Mouse (Mus musculus): ENCODE measurements around the gene Sorbs1.

Gene Sorbs1

DNA sequence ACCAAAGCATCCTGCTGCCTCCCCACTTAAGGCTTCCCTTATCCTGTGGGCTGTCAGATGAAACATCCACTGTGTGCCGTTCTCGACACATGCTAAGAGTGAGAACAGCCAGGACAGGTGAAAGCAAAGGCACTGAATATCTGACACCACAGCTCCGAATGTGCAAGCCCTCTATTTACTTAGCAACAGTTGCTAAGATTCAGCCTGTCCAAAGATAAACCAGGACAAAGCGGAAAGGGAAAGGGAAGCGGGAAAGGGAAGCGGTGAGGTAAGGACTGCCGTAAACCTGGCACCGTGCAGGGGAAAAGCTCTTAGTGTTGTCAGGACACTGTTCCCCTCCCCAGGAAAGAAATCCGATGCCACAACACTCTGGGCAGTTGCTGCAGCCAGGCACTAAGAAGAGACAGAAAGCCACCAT lies 75.9 kb downstream of the Sorbs1 start:
- no peak for DNase-seq (ENCODE audit: low spot score in 2 of 2)

DNA sequence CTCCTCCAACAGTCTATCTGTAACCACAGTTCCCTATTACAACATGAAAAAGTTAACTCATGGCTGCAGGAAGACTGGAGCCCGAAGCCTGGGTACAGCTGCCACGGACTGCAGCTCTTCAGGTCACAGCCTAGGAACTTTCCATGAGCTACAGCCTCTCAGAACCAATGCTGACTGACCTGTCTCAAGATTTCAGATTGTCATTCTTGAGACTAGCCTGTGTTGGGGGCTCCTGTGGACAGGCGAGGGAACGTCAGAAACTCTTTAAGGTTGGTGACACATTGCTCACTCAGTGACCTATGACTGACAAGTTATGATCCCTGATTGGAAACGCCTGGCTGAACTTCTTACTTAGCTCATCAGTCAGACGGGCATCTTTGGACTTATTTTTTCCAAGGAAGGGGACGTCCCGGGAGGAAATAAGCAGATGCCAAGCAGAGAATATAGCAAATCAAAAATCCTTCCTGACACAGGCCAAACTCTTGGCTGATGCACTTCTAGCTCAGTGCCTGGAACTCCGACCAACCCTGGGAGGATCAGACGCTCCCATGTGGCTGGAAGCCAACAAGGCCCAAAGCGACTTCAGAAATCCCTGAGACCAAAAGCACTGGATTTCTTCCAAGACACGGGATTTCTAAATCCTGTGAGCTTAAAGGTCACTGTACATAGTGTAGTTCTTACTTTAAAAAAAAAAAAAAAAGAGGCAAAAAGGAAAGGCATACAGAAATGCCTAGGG lies 76.9 kb downstream of the Sorbs1 start:
- no peak for DNase-seq (ENCODE audit: low spot score in 2 of 2)

DNA sequence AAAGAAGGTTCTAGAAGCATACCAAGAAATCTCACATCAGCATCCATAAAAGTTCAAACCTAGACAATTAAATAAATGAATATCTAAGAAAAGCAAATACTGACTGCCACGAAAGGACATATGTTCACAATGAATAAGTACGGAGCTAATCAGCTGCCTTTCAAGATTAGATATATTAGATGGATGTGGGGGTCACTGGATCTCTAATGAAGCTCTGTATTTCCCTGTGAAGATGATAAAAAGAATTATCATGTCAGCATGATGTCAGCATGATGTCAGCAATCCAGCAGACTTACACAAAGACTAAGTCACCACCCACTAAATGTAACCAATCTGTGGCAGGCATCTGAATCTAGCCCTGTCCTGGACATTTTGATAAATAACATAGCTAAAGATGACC lies 77.8 kb downstream of the Sorbs1 start:
- no peak for DNase-seq (ENCODE audit: low spot score in 2 of 2)

DNA sequence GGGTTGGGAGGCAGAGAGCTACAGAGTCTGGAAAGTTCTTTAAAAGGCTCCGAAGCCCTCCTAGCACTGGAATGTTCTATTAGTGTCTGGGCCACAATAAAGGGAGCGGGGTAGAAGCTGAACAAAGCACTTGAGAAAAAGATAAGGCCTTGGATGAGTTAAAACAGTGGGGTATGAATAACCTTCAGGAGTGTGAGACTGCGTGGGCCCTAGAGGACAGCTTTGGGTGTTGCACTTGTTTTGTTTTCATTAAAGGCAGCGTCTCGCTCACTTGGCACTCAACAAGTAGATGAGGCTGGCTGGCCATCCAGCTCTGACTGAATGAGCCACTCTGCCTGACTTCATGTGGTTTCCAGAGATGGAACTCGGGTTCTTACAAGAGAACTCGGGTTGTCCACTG lies 78.5 kb downstream of the Sorbs1 start:
- no peak for DNase-seq (ENCODE audit: low spot score in 2 of 2)

DNA sequence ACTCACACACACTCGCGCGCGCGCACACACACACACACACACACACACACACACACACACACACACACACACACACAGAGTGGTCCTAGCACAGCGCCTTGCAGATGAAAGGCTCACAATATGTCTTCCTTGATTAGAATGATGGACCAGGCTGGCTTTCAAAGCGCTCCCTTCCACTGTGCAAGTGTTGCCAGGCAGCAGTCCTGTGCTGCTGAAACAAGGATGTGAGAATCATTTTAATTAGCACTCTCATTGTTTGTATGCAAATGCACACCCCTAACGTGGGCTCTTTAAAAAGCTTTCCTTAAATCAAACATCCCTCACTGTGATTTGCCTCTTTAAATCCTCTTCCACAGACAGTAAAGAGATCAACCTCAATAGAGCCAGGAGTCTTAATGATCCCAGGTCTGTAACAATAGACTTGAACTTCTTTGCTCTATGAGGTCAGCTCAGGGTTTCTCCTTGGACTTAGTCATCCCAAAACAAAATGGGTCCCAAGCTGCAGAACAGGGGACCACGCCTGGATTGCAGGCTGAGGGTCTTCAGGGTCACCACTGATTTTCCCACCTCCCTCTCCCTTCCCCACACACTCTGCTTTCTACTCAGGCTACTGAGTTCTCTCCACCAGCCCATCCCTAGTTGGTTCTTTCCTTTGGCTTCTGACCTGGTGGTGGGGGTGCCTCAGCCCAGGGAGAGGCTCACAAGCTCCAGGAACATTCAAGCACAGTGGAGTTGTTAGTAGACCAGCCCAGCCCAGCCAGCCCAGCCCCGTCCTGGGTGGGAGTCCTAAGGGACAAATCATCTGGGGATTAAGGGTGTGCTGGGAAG lies 79.3 kb downstream of the Sorbs1 start:
- DNase-seq (ENCODE audit: low spot score in 2 of 2): no peak

DNA sequence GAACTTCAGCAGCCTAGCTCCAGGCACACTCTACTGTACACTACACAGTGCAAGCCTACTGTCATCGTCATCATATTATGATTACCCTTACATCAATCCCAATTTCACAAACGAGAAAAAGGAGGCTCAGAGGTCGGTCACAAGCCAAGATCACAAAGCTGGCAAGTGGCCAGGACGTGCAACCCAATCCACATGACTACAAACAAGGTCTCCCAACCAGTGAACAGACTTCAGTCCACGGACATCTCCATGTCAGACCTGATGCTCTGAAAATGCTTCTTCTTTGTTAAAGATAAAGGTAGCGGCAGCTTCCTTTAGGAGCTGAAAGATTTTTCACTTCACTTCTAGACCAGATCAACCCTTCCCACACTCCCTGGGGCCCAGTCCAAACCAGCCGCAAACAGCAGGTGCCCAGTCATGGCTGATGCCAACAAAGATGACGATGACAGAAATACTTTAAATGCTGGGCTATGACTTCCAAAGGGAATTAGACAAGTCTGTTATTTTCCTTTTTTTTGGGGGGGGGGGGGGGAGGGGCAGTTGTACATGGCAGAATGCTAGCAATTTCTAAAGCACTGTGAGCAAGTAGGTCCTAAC lies 80.2 kb downstream of the Sorbs1 start:
- no peak for DNase-seq (ENCODE audit: low spot score in 2 of 2)

DNA sequence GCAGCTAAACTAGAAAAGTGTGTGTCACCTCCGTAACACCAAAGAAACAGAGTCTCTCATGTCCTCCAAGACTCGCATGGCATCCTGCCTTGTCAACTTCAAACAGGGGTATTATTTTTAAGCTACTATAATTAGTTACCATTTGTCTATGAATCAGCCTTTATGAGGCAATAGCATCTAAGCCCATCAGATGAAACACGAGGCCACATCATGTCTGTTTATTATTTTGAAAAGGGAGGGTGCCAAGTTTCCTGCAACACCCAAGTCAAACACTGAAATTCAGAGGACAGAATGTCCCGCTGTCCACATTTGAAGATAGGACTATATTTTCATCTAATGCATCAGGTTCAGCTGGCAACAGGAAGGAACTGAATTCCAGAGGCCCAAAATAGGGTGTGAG lies 81.6 kb downstream of the Sorbs1 start:
- DNase-seq (ENCODE audit: low spot score in 2 of 2): no peak

DNA sequence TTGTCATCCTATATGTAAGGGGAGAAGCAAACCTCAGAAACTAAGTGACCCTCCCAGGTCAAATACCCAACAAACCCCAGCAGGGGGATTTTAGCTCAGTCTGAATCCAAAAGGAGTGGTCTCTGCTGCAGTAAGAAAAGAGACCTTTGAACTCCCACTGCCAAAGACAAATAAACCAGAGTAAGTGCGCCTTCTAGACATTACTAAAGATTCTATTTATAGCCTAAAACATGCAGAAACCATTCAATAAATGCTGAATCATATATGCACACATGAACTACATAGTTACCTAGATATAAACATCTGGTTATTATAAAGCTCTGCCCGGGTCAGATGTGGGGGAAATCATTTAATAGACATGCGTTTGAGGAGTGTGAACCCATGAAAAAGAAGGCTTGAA lies 84.0 kb downstream of the Sorbs1 start:
- DNase-seq (ENCODE audit: low spot score in 2 of 2): no peak

DNA sequence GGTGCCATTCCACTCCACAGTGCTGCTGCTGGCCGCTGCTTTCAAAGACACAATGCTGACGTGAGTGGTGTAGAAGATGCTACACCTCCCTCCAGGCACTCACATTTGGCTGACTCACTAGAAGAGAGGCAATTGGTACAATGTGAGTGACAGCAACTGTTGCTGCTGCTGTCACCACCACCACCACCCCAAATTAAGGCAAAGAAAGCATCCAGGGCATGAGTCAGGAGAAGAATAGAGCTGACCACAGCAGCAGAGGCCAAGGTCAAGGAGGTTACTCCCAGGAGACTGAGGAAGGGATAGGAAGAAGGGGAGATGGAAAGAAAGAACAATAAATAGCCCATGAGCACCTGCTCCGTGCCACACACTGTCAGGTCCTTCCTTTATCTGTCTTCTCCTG lies 84.4 kb downstream of the Sorbs1 start:
- DNase-seq (ENCODE audit: low spot score in 2 of 2): no peak

DNA sequence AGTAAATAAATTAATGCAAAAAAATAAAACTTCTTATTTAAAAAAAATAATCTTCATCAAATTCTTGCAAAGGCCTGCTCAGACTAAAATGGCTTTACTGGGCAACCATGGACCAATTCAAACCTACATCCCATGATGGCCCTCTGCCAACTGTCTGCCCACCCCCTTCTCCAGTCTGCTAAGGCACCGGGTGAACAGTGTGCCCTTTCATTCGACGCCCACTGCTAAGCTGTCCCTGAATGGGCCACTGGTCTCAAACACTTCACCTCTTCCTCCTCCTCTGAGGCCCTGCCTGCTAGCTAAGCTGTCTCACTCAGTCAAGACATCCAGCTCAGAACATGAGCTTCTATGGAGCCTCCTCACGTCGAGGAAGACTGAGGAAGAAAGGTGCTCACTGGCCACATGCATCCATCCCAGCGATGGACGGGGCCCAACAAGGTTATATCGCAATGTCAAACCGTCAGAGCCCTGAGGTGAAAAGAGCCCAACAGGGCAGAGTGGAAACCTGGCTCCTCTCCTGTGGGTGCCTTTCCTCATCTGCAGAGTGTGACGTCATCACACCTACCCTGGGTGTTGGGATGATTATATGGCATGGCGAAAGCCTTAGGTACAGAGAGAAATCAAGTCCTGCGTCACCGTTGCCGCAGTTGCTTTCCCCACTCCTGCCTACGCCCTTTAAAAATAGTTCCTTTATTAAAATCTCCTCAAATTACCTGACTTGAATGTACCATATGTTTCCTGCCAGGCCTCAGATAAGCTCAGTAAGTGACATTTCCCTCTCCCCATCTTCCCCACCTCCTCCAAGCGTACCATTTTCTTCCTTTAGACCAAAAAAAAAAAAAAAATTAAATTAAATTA lies 87.2 kb downstream of the Sorbs1 start:
- DNase-seq (ENCODE audit: low spot score in 2 of 2): no peak

DNA sequence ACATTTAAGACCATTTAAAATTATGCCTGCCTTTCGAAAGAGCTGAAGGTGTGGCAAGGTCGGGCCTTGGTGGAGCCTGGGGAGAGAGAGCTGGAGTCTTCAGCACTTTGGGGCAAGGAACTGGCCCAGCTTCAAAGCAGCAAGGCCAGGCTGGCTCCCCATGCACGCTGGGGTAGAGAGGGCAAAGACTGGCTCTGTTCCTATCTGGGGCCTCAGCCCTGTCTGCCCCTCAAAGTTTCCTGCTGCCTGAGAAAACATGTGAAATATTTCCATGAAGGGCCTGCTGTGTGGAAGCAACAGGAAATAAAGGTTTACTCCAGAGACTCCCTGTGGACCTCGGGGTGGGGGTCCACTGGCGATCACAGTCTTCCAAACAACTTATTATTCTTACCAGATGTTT lies 88.3 kb downstream of the Sorbs1 start:
- DNase-seq (ENCODE audit: low spot score in 2 of 2): no peak

DNA sequence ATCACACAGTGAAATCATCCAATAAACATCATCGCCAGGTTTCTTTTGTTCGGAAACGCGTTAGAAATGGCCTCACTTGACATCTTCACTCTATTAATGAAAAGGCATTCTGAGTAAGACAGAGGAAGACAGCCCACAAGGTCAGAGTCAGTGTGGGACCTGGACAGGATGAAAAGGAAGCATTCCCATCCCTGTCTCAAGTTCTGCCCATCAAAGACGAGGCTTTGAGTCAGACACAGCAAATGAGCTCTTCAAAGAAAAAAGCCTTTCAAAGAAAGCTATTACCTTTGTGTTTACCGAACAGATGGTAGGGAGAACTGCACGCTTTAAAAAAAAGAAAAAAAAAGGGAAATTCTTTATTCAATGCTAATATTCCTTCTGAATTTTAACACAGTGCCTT lies 92.5 kb downstream of the Sorbs1 start:
- DNase-seq (ENCODE audit: low spot score in 2 of 2): no peak

DNA sequence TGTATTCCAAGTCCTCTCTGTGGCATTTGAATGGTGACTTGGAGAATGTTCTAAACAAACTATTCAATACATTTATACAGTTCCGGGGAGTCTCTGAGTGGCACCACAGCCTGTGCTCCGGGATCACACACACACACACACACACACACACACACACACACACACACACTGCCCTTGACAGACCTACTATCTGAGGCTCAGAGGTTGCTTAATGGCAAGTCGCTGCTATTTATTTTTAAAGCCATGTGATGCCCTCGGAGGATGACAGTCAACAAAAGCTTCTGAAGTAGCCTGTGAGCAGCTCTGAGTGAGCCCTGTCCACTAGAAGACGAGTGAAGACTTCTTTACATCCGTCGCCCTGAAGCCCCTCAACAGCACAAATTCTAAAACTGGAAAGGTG lies 94.3 kb downstream of the Sorbs1 start:
- DNase-seq (ENCODE audit: low spot score in 2 of 2): no peak

DNA sequence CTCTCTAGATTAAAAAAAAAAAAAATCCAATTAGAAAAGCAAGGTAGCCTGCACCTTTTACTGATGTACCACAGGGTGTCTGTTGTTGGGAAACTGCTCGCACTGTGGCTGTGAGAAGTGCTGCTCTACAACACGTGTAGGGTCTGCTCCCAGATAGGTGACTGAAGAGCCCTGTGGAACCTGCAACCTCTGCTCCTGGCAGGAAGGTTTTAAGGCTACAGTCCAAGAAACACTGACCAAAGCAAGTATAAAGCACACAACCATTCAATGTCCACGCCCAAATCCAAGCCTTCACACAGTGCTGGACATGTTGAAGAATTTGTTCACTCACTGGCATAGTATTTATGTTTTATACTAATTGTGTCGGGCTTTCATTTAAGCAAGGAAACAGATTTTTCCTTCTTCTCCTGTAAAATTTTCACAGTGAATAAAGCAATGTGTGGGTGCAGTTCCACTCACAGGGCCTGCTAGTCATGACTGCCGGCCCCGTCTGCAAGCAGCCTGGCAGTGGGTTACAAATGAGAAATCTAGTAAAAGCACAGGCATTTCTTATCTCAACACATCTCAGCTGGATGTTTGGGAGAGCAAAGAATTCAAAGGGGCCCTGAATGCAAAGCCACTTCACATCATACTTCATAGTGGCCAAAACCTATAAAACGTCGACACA lies 96.3 kb downstream of the Sorbs1 start:
- DNase-seq (ENCODE audit: low spot score in 2 of 2): no peak

DNA sequence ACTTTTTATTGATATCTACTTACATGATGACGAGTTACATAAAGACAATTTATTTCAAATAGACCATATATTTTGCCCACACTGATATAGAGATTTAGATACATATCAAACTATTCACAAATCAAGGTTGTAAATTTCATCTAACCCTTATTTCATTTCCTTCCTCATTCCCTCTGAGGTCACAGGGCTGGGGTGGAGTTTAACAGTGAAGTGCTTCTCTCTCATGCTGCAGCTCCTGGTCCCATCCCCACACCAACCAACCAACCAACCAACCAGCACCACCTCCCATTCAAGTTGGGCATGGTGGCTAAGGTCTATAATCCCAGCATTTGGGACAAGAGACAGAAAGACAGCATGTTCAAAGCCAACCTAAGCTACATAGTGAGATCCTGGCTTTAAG lies 97.9 kb downstream of the Sorbs1 start:
- no peak for DNase-seq (ENCODE audit: low spot score in 2 of 2)

DNA sequence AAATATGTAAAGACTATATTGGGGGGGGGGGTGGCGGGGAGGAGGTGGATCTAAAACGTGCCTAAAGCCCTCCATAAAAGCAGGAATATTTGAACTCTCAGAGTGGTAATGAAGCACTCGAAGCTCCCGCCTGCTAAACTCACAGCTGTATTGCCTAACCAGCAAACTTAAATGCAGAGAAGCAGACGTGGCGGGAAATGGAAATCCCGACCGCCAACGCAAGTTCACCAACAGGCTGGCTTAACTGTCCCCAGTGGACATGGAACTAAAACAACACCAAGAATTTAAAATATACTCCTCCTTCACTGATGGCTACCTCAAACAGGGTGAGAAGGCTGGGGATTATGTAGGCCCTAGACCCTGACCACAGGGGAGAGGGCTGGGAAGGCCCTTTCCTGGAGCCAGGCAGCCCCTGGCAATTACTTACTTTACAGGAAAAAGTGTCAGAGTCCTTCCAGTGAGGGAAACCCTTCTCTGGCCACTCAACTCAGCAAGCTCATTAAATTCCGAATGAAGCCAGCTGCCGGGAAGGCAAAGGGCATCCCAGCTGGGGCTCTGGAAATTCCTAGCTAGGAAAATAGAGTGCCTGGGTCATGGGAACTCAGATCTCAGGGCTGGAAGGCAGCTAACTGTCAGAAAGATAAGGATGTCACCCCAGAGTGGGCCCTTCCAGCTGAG lies 98.6 kb downstream of the Sorbs1 start:
- no peak for DNase-seq (ENCODE audit: low spot score in 2 of 2)

DNA sequence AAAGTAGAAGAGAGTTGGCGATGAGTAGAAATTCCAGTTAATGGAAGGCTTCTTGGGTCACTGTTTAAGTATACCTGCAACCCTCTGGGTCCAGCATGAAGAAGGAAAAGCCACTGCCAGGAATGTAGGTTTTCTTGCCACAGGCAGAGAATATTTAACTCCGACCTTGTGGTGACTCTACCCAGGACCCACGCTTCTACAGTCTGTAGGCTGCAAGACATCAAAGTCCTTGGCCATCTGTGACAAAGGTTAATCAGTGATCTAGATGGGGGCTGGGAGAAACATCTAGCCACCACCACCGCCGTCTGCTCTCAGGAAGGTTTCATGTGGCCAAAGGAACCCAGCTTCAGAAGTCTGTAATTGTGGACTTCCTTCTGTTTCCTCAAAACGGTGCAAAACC lies 99.2 kb downstream of the Sorbs1 start:
- no peak for DNase-seq (ENCODE audit: low spot score in 2 of 2)

DNA sequence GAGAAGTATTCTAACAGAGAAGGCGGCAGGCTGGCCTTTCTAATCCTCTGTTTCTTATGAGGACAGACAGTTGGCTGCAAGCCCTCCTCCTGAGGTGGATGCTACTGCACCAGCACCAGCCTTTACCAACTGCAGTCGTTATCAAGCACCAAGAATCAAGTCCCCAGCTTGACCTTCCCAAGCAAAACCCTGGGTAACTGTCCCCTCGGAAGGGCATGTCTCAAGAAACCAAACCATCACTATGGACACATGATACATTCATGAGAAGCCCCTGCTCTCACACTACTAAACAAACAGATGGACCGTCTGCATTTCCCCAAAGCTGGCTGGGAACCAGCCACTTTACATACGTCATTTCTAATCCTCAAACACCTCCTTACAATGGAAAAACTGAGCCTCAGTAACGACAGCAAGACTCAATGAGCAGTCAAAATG lies 102.2 kb downstream of the Sorbs1 start:
- DNase-seq (ENCODE audit: low spot score in 2 of 2): no peak

DNA sequence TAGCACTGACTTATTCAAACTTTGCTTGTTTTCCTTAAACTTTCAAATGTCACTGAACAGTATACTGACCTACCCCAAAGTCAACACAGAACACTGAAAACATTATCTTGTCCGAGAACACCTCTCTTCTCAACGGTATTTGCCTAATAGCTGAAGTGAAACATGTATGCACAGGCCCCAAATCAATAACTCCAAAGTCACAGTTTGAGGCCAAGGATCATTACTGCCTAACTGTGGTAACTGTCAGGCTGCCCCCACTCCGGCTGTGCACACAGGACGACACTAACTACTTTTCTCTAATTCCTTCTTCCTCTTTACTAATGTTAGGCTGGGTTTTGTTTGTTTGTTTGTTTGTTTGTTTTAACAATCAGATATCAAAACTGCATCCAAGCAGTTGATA lies 103.1 kb downstream of the Sorbs1 start:
- no peak for DNase-seq (ENCODE audit: low spot score in 2 of 2)

DNA sequence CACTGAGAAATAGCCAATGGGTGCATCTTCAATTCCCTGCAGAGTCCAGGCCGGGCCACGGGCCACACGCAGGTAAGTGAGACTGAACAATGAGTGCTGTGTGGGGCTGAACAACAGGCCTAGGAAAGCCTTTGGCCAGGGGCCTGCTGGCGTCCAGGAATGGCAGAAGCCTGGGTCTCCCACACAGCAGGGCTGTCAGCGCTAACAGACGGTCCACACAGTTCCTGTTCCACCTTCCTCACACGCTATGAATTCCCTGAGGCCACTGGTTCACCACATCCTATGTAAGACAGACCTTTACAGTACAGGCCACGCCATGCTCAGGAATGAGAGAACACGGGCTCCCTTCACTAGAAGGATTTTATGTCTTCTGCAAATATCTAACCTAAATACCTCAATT lies 103.5 kb downstream of the Sorbs1 start:
- no peak for DNase-seq (ENCODE audit: low spot score in 2 of 2)

DNA sequence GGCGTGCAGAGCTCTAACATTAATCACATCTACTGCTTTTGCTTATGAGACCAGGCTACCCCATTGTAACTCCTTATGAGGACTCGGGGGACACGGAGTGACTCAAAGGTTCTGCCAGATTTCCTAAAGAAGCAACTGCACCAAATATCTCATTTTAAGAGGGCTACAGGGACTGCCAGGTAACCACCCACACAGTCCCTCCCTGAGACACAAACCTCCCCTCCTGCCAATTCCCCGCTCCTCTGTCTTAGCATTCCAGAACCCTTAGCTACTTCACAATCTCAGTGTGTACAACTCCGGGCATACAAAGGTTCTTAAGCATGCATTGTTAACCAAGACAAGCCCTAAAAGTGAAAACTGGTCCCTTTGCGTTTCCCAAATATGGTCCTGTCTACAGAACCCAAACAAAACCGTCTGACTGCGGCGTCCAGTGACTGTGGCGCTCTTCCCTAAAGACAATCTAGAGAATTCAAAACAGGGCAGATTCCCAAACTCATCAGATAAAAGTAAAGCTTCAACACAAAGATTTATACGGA lies 104.0 kb downstream of the Sorbs1 start:
- DNase-seq (ENCODE audit: low spot score in 2 of 2): no peak

Measured in spleen, postnatal 10 days (tissue).